Mouse (Mus musculus): ENCODE measurements at regions not wholly inside any gene's neighbourhood (a gene's known extent, or its start where the extent isn't known, plus 50 kb on each side); places are given as distances from the start of the nearest gene placed in this dataset.

DNA sequence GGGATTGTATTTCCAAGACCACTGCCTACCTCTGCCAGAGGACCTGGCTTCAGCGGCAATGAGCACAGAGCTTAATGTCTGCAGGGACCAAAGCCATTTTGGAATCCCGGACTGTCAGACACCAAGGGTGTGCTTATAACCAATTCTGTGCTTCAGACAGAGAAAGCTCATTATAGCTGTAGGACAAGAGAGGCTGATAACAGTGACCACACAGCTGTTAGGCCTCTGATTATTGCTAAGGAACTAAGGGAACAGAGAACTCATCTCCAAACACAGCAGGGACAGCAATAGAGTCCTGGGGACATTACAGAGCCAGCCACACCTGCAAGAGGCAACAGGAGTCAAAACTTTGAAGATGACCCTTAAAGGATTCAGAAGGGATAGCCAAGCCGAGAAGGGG is 76.0 kb downstream of the Pja1 start:
- Histone ChIP-seq H3K36me3 (replicated peaks; ENCODE audit: control insufficient read depth, insufficient read depth, low read depth) (no peaks in the 10 kb centered on the region), H3K27me3 (ENCODE audit: control insufficient read depth, insufficient read depth, low read length) (no peaks in the 10 kb centered on the region), H3K9me3 (ENCODE audit: control insufficient read depth, low read length) (no peaks in the 10 kb centered on the region), H3K27ac (no peak overlapping the region), H3K4me2 (ENCODE audit: low read depth) (no peak overlapping the region), H3K4me1 (replicated peaks; ENCODE audit: control insufficient read depth in 2 of 2, insufficient read depth in 2 of 2, low read length in 1 of 2) (no peaks in the 10 kb centered on the region), H3K4me3 (ENCODE audit: insufficient read depth in 1 of 2, low read depth in 2 of 2, low read length in 2 of 2) (no peak overlapping the region), H3K9ac (replicated peaks) (no peak overlapping the region)
- ATAC-seq (ENCODE audit: insufficient read depth), result no peak
- WGBS (ENCODE audit: insufficient replicate concordance), result 51% methylated on average over 3 of the region's 3 CpGs
- no peak for DNase-seq (ENCODE audit: low read depth in 3 of 3, low spot score in 3 of 3)
- no peak for TF ChIP-seq CTCF (IDR thresholded peaks at IDR 0.05; ENCODE audit: low read depth)
- TF ChIP-seq EP300 (IDR thresholded peaks at IDR 0.05; ENCODE audit: low read depth), result no peak

DNA sequence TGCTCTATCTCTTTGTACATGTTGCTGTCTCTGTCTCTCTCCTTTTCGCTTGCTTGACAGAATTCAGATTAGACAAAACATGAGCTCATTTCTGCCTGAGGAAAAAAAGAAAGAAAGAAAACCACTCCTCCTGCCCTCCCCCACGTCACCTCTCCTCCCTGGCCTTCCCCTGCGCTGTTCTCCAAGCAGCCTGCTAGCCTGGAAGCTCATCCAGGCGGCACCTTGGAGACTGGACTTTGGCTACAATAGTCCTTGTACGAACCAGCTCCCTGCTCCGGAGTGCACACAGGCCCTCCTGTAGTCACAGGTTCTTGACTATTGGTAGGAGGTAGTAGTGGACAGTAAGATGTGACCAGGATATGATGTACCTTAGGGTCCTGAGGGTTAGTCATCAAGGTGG is 79.4 kb downstream of the Pja1 start:
- Histone ChIP-seq H3K9ac (replicated peaks) (no peak overlapping the region), H3K36me3 (replicated peaks; ENCODE audit: control insufficient read depth, insufficient read depth, low read depth) (no peaks in the 10 kb centered on the region), H3K4me2 (ENCODE audit: low read depth) (no peak overlapping the region), H3K4me1 (replicated peaks; ENCODE audit: control insufficient read depth in 2 of 2, insufficient read depth in 2 of 2, low read length in 1 of 2) (no peaks in the 10 kb centered on the region), H3K27me3 (ENCODE audit: control insufficient read depth, insufficient read depth, low read length) (no peaks in the 10 kb centered on the region), H3K9me3 (ENCODE audit: control insufficient read depth, low read length) (no peaks in the 10 kb centered on the region), H3K4me3 (ENCODE audit: insufficient read depth in 1 of 2, low read depth in 2 of 2, low read length in 2 of 2) (no peak overlapping the region), H3K27ac (no peak overlapping the region)
- ATAC-seq (ENCODE audit: insufficient read depth) (no peak), DNase-seq (ENCODE audit: low read depth in 3 of 3, low spot score in 3 of 3) (no peak)
- WGBS (ENCODE audit: insufficient replicate concordance), result 69% methylated on average over 6 of the region's 6 CpGs
- no peak for TF ChIP-seq CTCF (IDR thresholded peaks at IDR 0.05; ENCODE audit: low read depth)
- TF ChIP-seq EP300 (IDR thresholded peaks at IDR 0.05; ENCODE audit: low read depth), result no peak

DNA sequence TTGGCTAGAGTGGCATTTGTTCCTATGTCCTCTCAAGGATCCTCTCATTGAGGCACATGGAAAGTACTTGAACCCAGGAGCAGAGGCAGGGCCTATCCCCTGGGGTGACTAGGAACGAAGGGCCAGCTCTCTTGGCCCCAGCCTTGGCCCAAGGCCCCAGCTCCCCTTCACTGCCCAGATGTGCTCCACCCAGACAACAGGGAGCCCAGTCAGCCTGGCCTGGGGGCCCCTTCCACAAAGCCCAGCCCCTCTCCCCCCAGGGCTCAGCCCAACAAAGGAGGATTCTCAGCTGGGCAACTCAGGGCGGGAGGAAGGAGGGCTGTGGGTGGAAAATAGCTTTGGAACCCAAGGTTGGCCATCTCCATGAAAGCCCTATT is 80.6 kb downstream of the Pja1 start:
- no peak for DNase-seq (ENCODE audit: low read depth in 3 of 3, low spot score in 3 of 3)
- Histone ChIP-seq H3K27me3 (ENCODE audit: control insufficient read depth, insufficient read depth, low read length) (no peaks in the 10 kb centered on the region), H3K4me1 (replicated peaks; ENCODE audit: control insufficient read depth in 2 of 2, insufficient read depth in 2 of 2, low read length in 1 of 2) (no peaks in the 10 kb centered on the region), H3K4me3 (ENCODE audit: insufficient read depth in 1 of 2, low read depth in 2 of 2, low read length in 2 of 2) (no peak overlapping the region), H3K9ac (replicated peaks) (no peak overlapping the region), H3K9me3 (ENCODE audit: control insufficient read depth, low read length) (no peaks in the 10 kb centered on the region), H3K36me3 (replicated peaks; ENCODE audit: control insufficient read depth, insufficient read depth, low read depth) (no peaks in the 10 kb centered on the region), H3K27ac (no peak overlapping the region), H3K4me2 (ENCODE audit: low read depth) (no peak overlapping the region)
- no peak for ATAC-seq (ENCODE audit: insufficient read depth)
- 70% methylated on average over 2 of the region's 2 CpGs for WGBS (ENCODE audit: insufficient replicate concordance)
- TF ChIP-seq EP300 (IDR thresholded peaks at IDR 0.05; ENCODE audit: low read depth) (no peak), CTCF (IDR thresholded peaks at IDR 0.05; ENCODE audit: low read depth) (no peak)

DNA sequence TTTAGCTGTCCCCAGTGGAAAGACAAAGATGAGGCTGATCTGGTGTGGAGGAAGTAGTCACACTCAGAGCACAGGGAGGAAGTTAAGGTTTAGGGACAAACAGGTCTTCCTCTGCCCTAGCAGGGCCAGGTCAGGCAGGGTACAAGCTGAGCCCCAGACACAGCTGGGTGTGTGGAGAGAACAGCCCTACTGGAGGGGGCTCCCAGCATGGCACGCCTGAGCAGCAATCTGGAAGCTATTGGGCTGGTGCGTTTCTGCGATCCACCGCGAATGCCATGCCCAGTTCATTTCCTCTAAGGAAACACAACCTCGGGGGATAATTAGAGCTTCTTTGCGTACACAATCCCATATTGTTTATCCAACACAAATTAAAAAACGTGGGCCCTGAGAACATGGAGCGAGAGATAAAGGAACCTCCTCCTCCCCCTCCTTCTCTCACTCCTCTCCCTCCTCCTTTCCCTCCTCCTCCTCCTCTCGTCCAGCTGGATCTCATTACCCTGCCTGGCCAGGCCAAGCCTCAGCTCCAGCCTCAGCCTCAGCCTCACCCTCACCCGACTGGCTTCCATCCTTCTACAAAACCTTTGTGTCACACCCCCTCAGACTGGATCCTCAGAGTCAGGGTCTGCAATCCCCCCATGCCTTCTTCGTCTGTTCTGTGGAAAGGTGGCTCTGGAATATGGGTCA is 81.2 kb downstream of the Pja1 start:
- no peak for ATAC-seq (ENCODE audit: insufficient read depth)
- Histone ChIP-seq H3K4me3 (ENCODE audit: insufficient read depth in 1 of 2, low read depth in 2 of 2, low read length in 2 of 2) (no peak overlapping the region), H3K27ac (no peak overlapping the region), H3K4me2 (ENCODE audit: low read depth) (no peak overlapping the region), H3K27me3 (ENCODE audit: control insufficient read depth, insufficient read depth, low read length) (no peaks in the 10 kb centered on the region), H3K9me3 (ENCODE audit: control insufficient read depth, low read length) (no peaks in the 10 kb centered on the region), H3K36me3 (replicated peaks; ENCODE audit: control insufficient read depth, insufficient read depth, low read depth) (no peaks in the 10 kb centered on the region), H3K4me1 (replicated peaks; ENCODE audit: control insufficient read depth in 2 of 2, insufficient read depth in 2 of 2, low read length in 1 of 2) (no peaks in the 10 kb centered on the region), H3K9ac (replicated peaks) (no peak overlapping the region)
- no peak for DNase-seq (ENCODE audit: low read depth in 3 of 3, low spot score in 3 of 3)
- WGBS (ENCODE audit: insufficient replicate concordance), result 51% methylated on average over 12 of the region's 12 CpGs
- TF ChIP-seq EP300 (IDR thresholded peaks at IDR 0.05; ENCODE audit: low read depth) (no peak), CTCF (IDR thresholded peaks at IDR 0.05; ENCODE audit: low read depth) (no peak)

DNA sequence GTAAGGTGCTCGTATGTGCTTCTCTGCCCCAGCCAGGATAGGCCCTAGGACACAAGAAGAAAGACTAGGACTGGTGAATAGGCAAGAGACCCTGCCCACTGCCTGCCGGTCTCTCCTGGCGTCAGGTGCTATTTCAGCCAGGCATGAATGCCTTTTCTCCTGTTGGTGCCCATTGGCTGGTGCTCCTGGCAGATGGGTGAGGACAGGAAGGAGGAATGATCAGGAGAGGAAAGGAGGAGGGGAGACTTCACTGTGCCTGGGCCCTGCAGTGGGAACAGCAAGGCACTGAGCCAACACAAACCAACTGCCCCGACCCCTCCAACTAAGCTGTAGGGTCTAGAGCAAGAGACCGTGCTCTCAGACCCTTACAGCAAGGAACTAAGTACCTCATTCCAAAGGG is 100.4 kb downstream of the Pja1 start:
- TF ChIP-seq EP300 (IDR thresholded peaks at IDR 0.05; ENCODE audit: low read depth) (no peak), CTCF (IDR thresholded peaks at IDR 0.05; ENCODE audit: low read depth) (no peak)
- H3K4me3 ChIP-seq (ENCODE audit: insufficient read depth in 1 of 2, low read depth in 2 of 2, low read length in 2 of 2), result no peak overlapping the region
- no peak overlapping the region for H3K9ac ChIP-seq (replicated peaks)
- no peaks in the 10 kb centered on the region for H3K4me1 ChIP-seq (replicated peaks; ENCODE audit: control insufficient read depth in 2 of 2, insufficient read depth in 2 of 2, low read length in 1 of 2)
- 67% methylated on average over 5 of the region's 5 CpGs for WGBS (ENCODE audit: insufficient replicate concordance)
- H3K27ac ChIP-seq, result no peak overlapping the region
- no peaks in the 10 kb centered on the region for H3K9me3 ChIP-seq (ENCODE audit: control insufficient read depth, low read length)
- H3K4me2 ChIP-seq (ENCODE audit: low read depth), result no peak overlapping the region
- ATAC-seq (ENCODE audit: insufficient read depth) (no peak), DNase-seq (ENCODE audit: low read depth in 3 of 3, low spot score in 3 of 3) (no peak)
- H3K27me3 ChIP-seq (ENCODE audit: control insufficient read depth, insufficient read depth, low read length), result no peaks in the 10 kb centered on the region; the same call in 1 of the 2 replicates
- no peaks in the 10 kb centered on the region for H3K36me3 ChIP-seq (replicated peaks; ENCODE audit: control insufficient read depth, insufficient read depth, low read depth)
